Mouse (Mus musculus) forebrain, postnatal 0 days (tissue): ENCODE data around the gene Shf. TPM values are rescaled to one million over a fixed set of nuclear protein-coding genes. Genes with fewer than 3 reads are reported as not detected.
A peak's percentile ranks its signal among the peaks of the same experiment; 100 is the strongest.

Source experiments
- ATAC-seq: fragments of 200-750 bp; cut with Nextera tagmentation; 2 replicates; pipeline ENCODE4 v1.8.0; 2017; ENCODE audit warnings: mild to moderate bottlenecking, moderate library complexity
- DNase-seq: peaks from one replicate; pipeline ENCODE4 v3.0.0-alpha.2; 2015
- H3K27ac ChIP-seq: fragments of 300-500 bp; sonication (generic); 2 replicates; pipeline ENCODE4 v1.5.1; 2014; ENCODE audit warnings: low read depth, mild to moderate bottlenecking, antibody characterized with exemption, low read length, moderate library complexity, mixed read lengths
- H3K27me3 ChIP-seq: fragments of 300-500 bp; sonication (generic); 2 replicates; pipeline ENCODE4 v1.6.1; 2014; ENCODE audit warnings: mild to moderate bottlenecking, low read length, mixed read lengths; ENCODE audit not compliant: insufficient read depth
- H3K36me3 ChIP-seq: fragments of 300-500 bp; sonication (generic); 2 replicates; pipeline ENCODE4 v1.6.1; 2014; ENCODE audit warnings: mild to moderate bottlenecking, moderate library complexity; ENCODE audit not compliant: insufficient read depth
- H3K4me1 ChIP-seq: fragments of 300-500 bp; sonication (generic); 2 replicates; pipeline ENCODE4 v1.6.1; 2014; ENCODE audit warnings: antibody characterized with exemption; ENCODE audit not compliant: insufficient read depth
- H3K4me2 ChIP-seq: fragments of 300-500 bp; sonication (generic); 2 replicates; pipeline ENCODE4 v1.6.1; 2014; ENCODE audit warnings: low read depth, mild to moderate bottlenecking, moderate library complexity
- H3K4me3 ChIP-seq: fragments of 300-500 bp; sonication (generic); 2 replicates; pipeline ENCODE4 v1.5.1; 2014; ENCODE audit warnings: low read depth, low read length, mixed read lengths
- H3K9ac ChIP-seq: fragments of 300-500 bp; sonication (generic); 2 replicates; pipeline ENCODE4 v1.6.1; 2014; ENCODE audit warnings: mild to moderate bottlenecking
- H3K9me3 ChIP-seq: fragments of 300-500 bp; sonication (generic); 2 replicates; pipeline ENCODE4 v1.6.1; 2016; ENCODE audit warnings: low read length
- CTCF ChIP-seq: sonication (generic); IDR thresholded peaks from 2 replicates; pipeline ENCODE4 v1.5.1; 2016; ENCODE audit warnings: antibody characterized with exemption, control low read depth, low read depth
- WGBS: fragments of 180-500 bp; shearing (Covaris S2); extraction: QIAGEN DNeasy Blood & Tissue Kit; methylation state at CpG from one replicate; pipeline ENCODE4 v1.1.7; 2014; 5-methylcytosine and 5-hydroxymethylcytosine counted together
- polyA plus RNA-seq: library from polyadenylated mRNA; unstranded; fragments of >200 nt; fragmentation: Nextera tagmentation; extraction: Ambion mirVana; gene quantifications from 2 replicates; pipeline ENCODE4 v1.2.1, GENCODE M21; 2015
- total RNA-seq: library from RNA; depleted of rRNA; stranded (reverse); fragments of >200 nt; gene quantifications from 2 replicates; pipeline ENCODE4 v1.2.3, GENCODE M21; 2014

Gene Shf
- total and polyA plus RNA-seq, 2 experiments from 2014 or later, result 6.7 to 69.3 TPM

GRCm38 (mm10) chr2:122381329-122382103 lies 12.6 kb upstream of the Shf start:
- TF ChIP-seq CTCF, result no peak
- no peak overlapping the region for H3K9ac ChIP-seq
- no peaks in the 10 kb centered on the region for H3K27me3 ChIP-seq
- ATAC-seq (no peak), DNase-seq (no peak)
- 78% methylated on average over 16 of the region's 16 CpGs for WGBS
- no peaks in the 10 kb centered on the region for H3K36me3 ChIP-seq
- H3K4me1 ChIP-seq, result no peaks in the 10 kb centered on the region
- no peak overlapping the region for H3K4me2 ChIP-seq
- no peaks in the 10 kb centered on the region for H3K9me3 ChIP-seq
- no peak overlapping the region for H3K4me3 ChIP-seq
- no peak overlapping the region for H3K27ac ChIP-seq

GRCm38 (mm10) chr2:122380768-122381311 lies 11.9 kb upstream of the Shf start:
- H3K4me3 ChIP-seq, result peak overlapping the region; percentile 20
- no peak overlapping the region for H3K9ac ChIP-seq
- no peaks in the 10 kb centered on the region for H3K4me1 ChIP-seq
- TF ChIP-seq CTCF, result peak; percentile 81
- H3K27me3 ChIP-seq, result no peaks in the 10 kb centered on the region
- DNase-seq (peak; percentile 81), ATAC-seq (no peak)
- WGBS, result 13% methylated on average over 11 of the region's 11 CpGs
- no peaks in the 10 kb centered on the region for H3K36me3 ChIP-seq
- H3K27ac ChIP-seq, result no peak overlapping the region
- peak overlapping the region; percentile 33 for H3K4me2 ChIP-seq
- no peaks in the 10 kb centered on the region for H3K9me3 ChIP-seq

GRCm38 (mm10) chr2:122379292-122379650 lies 10.3 kb upstream of the Shf start:
- 38% methylated on average over 2 of the region's 2 CpGs for WGBS
- Histone ChIP-seq H3K36me3 (no peaks in the 10 kb centered on the region), H3K9ac (no peak overlapping the region)

DNA sequence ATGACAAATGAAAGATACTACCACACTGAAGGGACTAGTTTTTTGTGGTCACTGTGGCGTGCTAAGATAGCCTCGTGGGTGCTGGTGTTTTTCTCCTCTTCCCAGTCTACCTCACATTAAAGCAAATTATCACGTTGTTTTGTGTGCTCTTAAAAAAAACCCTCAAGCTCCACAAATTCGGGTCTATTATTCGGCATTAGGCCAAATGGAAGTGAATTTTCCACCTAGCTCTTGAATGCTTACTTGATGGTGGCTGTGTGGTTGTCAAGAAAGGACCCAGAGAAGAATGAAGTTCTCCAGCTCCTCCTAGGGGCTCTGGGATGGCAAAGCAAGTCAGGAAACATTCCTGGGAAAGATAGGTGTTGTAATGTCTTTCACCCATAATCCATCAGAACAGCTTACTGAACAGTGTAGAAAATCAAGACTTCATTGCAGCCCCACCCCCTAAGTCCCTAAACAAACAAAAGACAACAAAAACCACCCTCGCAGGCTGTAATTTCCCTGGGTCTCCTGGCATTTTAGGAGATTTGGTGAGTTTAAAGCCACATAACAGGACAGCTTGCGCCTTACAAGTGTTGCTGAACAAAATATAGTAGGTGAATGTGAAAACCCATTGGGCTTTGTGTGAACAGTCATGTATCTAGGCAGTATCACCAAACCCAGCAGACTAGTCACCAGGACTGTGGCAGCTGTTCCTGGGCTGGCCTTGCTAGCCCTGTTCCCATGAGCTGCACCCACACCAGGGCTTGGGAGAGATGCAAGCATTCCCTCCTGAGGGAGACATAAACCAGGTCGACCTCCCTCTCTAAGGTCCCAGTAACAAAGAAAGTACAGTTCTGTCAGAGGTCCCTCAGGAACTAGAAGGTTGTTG lies 9.7 kb upstream of the Shf start:
- 15% methylated on average over 8 of the region's 8 CpGs for WGBS
- no peaks in the 10 kb centered on the region for H3K36me3 ChIP-seq
- H3K9ac ChIP-seq, result peak overlapping the region; percentile 70; the same call in 1 of the 2 replicates
- H3K4me3 ChIP-seq, result peak overlapping the region; percentile 49
- peak overlapping the region; percentile 91 for H3K27ac ChIP-seq
- DNase-seq (peak; percentile 81), ATAC-seq (peak; percentile 24; the same call in 1 of the 2 replicates)
- H3K4me2 ChIP-seq, result peak overlapping the region; percentile 36
- peak; percentile 72 for TF ChIP-seq CTCF
- no peaks in the 10 kb centered on the region for H3K27me3 ChIP-seq
- H3K9me3 ChIP-seq, result no peaks in the 10 kb centered on the region
- 0 out of 2 replicates have a peak, but pooled peaks cover 3% of the 10 kb centered on the region for H3K4me1 ChIP-seq

More at GRCm38 (mm10) chr2:122379292-122379650, 10.3 kb upstream of the Shf start:
- no peak for TF ChIP-seq CTCF
- Histone ChIP-seq H3K27me3 (no peaks in the 10 kb centered on the region), H3K9me3 (no peaks in the 10 kb centered on the region), H3K27ac (peak overlapping the region; percentile 91; the same call in 1 of the 2 replicates), H3K4me3 (no peak overlapping the region), H3K4me1 (0 out of 2 replicates have a peak, but pooled peaks cover 3% of the 10 kb centered on the region), H3K4me2 (no peak overlapping the region)
- DNase-seq (no peak), ATAC-seq (no peak)

DNA sequence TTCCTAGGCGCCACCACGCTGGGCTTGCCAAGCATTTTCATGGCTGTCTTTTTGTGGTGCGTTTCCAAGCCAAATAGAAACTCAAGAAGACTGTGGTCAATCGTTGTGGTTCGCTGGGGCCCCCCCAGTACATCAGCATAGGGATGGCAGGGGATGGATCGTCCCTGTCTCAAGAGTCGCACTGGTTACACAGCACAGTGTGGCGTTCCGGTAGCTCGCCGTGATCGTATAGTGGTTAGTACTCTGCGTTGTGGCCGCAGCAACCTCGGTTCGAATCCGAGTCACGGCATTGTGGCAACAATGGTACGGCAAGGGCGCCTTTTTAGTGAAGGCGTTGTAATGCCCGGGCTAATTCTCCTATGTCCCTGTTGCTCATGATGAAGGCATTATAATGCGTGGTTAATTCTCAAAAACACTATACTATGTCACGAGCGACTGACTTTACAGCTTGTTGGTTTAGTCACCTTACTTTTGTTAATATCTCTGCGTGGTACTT lies 8.8 kb upstream of the Shf start:
- peak overlapping the region; percentile 70 for H3K9ac ChIP-seq
- no peaks in the 10 kb centered on the region for H3K9me3 ChIP-seq
- no peaks in the 10 kb centered on the region for H3K27me3 ChIP-seq
- no peak for TF ChIP-seq CTCF
- WGBS, result under 1% methylated on average over 26 of the region's 26 CpGs
- H3K27ac ChIP-seq, result peak overlapping the region; percentile 91
- peak overlapping the region; percentile 36 for H3K4me2 ChIP-seq
- H3K36me3 ChIP-seq, result no peaks in the 10 kb centered on the region
- 0 out of 2 replicates have a peak, but pooled peaks cover 3% of the 10 kb centered on the region for H3K4me1 ChIP-seq
- peak; percentile 78 for ATAC-seq
- peak overlapping the region; percentile 49 for H3K4me3 ChIP-seq
- DNase-seq, result peak; percentile 89

DNA sequence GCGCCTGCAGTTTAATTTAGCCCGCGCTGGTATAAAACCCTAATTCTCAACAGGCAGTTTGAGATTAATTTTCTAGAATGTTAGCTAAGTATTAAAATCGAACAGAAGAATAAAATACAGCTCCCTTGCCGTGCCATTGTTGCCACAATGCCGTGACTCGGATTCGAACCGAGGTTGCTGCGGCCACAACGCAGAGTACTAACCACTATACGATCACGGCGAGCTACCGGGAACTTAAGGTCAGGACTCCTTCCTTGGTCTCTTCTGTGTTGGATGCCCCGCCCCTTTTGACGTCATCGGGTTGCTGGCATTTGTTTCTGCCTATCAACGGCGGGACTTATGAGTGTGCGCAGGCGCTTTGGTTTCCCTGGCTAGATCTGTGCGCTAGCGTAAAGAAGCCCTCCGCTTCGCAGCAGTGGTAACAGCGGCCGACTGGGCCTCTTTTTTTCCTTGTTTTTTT lies 8.3 kb upstream of the Shf start:
- DNase-seq (peak; percentile 98), ATAC-seq (peak; percentile 89)
- under 1% methylated on average over 28 of the region's 28 CpGs for WGBS
- peak overlapping the region; percentile 36 for H3K4me2 ChIP-seq
- H3K9me3 ChIP-seq, result no peaks in the 10 kb centered on the region
- H3K4me3 ChIP-seq, result peak overlapping the region; percentile 49
- 0 out of 2 replicates have a peak, but pooled peaks cover 3% of the 10 kb centered on the region for H3K4me1 ChIP-seq
- H3K27ac ChIP-seq, result peak overlapping the region; percentile 91
- no peaks in the 10 kb centered on the region for H3K27me3 ChIP-seq
- no peak for TF ChIP-seq CTCF
- H3K36me3 ChIP-seq, result no peaks in the 10 kb centered on the region
- peak overlapping the region; percentile 70 for H3K9ac ChIP-seq
